Mouse (Mus musculus) bone marrow macrophage, adult 2 months (primary cell): ENCODE data around the gene Tshz2.

ENCODE experiments used
- CTCF ChIP-seq: IDR thresholded peaks from 2 replicates; pipeline ENCODE4 v1.5.1; 2012; ENCODE audit warnings: low read depth, mild to moderate bottlenecking, low read length, moderate library complexity
- POLR2A ChIP-seq: IDR thresholded peaks from 2 replicates; pipeline ENCODE4 v1.6.1; 2012; ENCODE audit warnings: mild to moderate bottlenecking, low read depth, low read length, borderline replicate concordance

GRCm38 (mm10) chr2:169906396-169906795 lies 273.6 kb downstream of the Tshz2 start:
- no peak for TF ChIP-seq CTCF
- TF ChIP-seq POLR2A = no peak
